Mouse (Mus musculus): ENCODE measurements at regions not wholly inside any gene's neighbourhood (a gene's known extent, or its start where the extent isn't known, plus 50 kb on each side); places are given as distances from the start of the nearest gene placed in this dataset.

DNA sequence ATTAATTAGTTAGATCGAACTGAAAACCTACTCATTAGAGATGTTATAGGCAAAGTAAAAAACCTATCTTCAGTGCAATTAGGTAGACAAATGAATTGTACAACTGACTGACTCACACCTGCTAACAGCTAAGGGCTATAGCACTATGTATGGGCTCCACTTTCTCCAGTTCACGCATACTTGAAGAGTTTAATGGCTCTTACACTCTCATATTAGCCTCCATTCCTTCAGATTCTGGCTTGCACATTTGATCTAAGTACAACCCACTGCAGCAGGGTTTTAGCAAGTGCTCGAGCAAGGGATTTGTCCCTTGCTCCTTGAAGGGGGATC, 257.1 kb downstream of the Lmo4 start:
- TF ChIP-seq CTCF (IDR thresholded peaks at IDR 0.05; ENCODE audit: low read depth) (no peak), EP300 (IDR thresholded peaks at IDR 0.05; ENCODE audit: low read depth) (no peak)
- no peaks in the 10 kb centered on the region for H3K27me3 ChIP-seq (ENCODE audit: insufficient read depth, low read length)
- ATAC-seq (no peak), DNase-seq (no peak)
- H3K4me3 ChIP-seq (ENCODE audit: low read depth, low read length): no peak overlapping the region
- H3K4me1 ChIP-seq (ENCODE audit: insufficient read depth): no peaks in the 10 kb centered on the region
- WGBS (ENCODE audit: insufficient replicate concordance): 75% methylated on average over 3 of the region's 3 CpGs
- H3K9ac ChIP-seq (replicated peaks): no peak overlapping the region
- no peaks in the 10 kb centered on the region for H3K9me3 ChIP-seq (ENCODE audit: low read length)
- H3K4me2 ChIP-seq (ENCODE audit: low read depth, low read length): no peak overlapping the region
- H3K27ac ChIP-seq (ENCODE audit: low read depth): no peak overlapping the region
- no peaks in the 10 kb centered on the region for H3K36me3 ChIP-seq (replicated peaks; ENCODE audit: insufficient read depth, low read length)

DNA sequence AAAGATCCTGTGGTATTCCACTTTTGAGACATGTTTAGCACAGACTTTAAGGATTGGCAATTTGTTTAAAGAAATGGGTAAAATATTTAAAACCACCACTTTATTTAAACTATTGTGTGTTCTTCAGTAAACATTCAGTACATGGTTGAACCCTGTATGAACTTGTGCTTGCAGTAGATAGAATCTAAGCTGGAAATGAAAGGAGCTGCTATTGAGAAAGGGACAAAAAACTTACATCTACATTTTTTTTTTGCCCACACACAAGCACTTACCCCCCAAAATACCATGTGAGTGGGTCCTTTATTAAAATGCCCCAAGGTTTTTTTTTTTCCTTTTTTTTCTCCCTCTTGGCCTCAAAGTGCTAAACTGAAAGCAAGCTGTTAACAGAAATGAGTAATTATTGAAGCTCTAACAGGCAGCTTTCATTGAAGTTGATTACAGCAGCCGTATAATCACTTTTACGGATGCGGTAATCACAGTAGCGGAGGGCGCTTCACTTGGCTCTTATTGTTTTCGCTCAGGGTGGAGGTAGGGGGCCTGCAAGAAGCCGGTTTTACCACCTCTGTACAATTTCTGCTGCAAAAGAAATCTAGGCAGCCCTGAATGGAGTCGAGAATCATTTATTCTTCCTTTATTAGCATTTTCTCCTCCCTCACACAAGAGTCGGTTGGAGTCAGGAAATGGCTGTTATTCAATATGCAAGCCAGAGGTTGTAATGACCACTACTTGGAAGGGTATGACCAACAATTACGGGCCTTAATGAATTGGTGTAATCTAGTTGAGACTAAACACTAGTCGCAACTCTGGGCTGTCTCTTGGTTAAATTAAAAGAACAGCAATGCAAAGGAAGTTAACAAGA, 257.7 kb downstream of the Lmo4 start:
- Histone ChIP-seq H3K27me3 (ENCODE audit: insufficient read depth, low read length) (no peaks in the 10 kb centered on the region), H3K4me3 (ENCODE audit: low read depth, low read length) (no peak overlapping the region), H3K4me1 (ENCODE audit: insufficient read depth) (no peaks in the 10 kb centered on the region), H3K27ac (ENCODE audit: low read depth) (no peak overlapping the region), H3K9ac (replicated peaks) (no peak overlapping the region), H3K9me3 (ENCODE audit: low read length) (no peaks in the 10 kb centered on the region), H3K36me3 (replicated peaks; ENCODE audit: insufficient read depth, low read length) (no peaks in the 10 kb centered on the region), H3K4me2 (ENCODE audit: low read depth, low read length) (no peak overlapping the region)
- no peak for TF ChIP-seq CTCF (IDR thresholded peaks at IDR 0.05; ENCODE audit: low read depth)
- no peak for TF ChIP-seq EP300 (IDR thresholded peaks at IDR 0.05; ENCODE audit: low read depth)
- 62% methylated on average over 11 of the region's 11 CpGs for WGBS (ENCODE audit: insufficient replicate concordance)
- no peak for ATAC-seq
- no peak for DNase-seq

DNA sequence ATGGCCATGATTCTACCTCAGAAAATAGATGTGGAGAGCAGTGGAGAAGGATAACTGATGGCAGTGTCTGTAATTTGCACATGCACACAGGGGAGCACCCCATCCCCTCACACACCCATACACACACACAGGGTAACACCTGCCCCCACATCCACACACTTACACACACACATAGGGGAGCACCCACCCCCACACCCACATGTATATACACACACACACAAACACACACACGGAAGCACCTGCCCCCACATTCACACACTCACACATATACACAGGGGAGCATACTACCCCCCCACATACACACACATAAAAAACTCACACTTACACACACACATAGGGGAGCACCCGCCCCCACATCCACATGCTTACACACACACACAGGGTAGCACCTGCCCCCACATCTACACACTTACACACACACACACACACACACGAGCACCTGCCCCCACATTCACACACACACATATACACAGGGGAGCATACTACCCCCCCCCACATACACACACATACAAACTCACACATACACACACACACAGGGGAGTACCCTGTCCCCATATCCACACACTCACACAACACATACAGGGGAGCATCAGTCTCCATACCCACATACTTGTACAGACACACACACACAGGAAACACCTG, 265.8 kb downstream of the Lmo4 start:
- no peak for DNase-seq
- H3K36me3 ChIP-seq (replicated peaks; ENCODE audit: insufficient read depth, low read length): no peaks in the 10 kb centered on the region
- H3K9me3 ChIP-seq (ENCODE audit: low read length): no peaks in the 10 kb centered on the region
- H3K4me3 ChIP-seq (ENCODE audit: low read depth, low read length): no peak overlapping the region
- no peak overlapping the region for H3K4me2 ChIP-seq (ENCODE audit: low read depth, low read length)
- no peak overlapping the region for H3K9ac ChIP-seq (replicated peaks)
- H3K4me1 ChIP-seq (ENCODE audit: insufficient read depth): no peaks in the 10 kb centered on the region
- H3K27ac ChIP-seq (ENCODE audit: low read depth): no peak overlapping the region
- 70% methylated on average over 3 of the region's 3 CpGs for WGBS (ENCODE audit: insufficient replicate concordance)
- TF ChIP-seq EP300 (IDR thresholded peaks at IDR 0.05; ENCODE audit: low read depth): no peak
- TF ChIP-seq CTCF (IDR thresholded peaks at IDR 0.05; ENCODE audit: low read depth): no peak
- H3K27me3 ChIP-seq (ENCODE audit: insufficient read depth, low read length): no peaks in the 10 kb centered on the region
- ATAC-seq: no peak

DNA sequence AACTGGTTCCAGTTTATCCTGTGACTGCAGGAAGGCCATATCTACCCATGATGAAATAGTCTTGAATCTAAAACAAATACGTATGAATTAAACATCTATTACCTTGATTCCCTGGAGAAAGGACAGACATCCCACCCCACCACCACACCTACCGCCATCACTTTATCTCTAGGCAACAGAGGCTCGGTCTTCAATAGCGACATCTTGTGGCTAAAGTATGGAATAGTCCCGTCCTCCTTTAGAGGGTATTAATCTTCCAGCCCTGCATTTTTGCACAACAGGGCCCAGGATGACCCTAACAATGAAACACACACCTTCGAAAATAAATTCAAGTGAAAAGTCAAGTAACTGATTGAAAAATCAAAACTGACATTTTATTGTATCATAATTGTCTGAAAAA, 279.7 kb downstream of the Lmo4 start:
- DNase-seq (no peak), ATAC-seq (no peak)
- Histone ChIP-seq H3K4me3 (ENCODE audit: low read depth, low read length) (no peak overlapping the region), H3K27me3 (ENCODE audit: insufficient read depth, low read length) (no peaks in the 10 kb centered on the region), H3K4me1 (ENCODE audit: insufficient read depth) (no peaks in the 10 kb centered on the region), H3K36me3 (replicated peaks; ENCODE audit: insufficient read depth, low read length) (no peaks in the 10 kb centered on the region), H3K27ac (ENCODE audit: low read depth) (no peak overlapping the region), H3K9ac (replicated peaks) (no peak overlapping the region), H3K4me2 (ENCODE audit: low read depth, low read length) (no peak overlapping the region), H3K9me3 (ENCODE audit: low read length) (no peaks in the 10 kb centered on the region)
- WGBS (ENCODE audit: insufficient replicate concordance): 45% methylated on average over 6 of the region's 6 CpGs
- TF ChIP-seq CTCF (IDR thresholded peaks at IDR 0.05; ENCODE audit: low read depth) (peak; percentile 53), EP300 (IDR thresholded peaks at IDR 0.05; ENCODE audit: low read depth) (no peak)

DNA sequence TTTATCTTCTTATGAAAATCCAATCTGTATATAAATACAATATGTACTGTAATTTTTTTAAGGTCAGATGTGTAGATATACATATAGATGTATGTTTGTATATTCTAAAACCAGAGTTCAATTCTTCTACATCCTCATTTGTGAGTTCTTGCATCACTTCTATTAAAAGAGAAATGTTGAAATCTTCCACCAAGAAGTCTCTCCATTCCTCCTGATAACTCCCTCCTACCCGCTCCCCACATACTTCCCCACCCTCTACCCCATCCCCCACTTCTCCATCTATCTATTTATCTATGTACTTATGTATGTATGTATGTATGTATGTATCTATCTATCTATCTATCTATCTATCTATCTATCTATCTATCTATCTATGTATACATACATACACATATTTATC, 285.3 kb downstream of the Lmo4 start:
- DNase-seq (no peak), ATAC-seq (no peak)
- Histone ChIP-seq H3K4me3 (ENCODE audit: low read depth, low read length) (no peak overlapping the region), H3K9ac (replicated peaks) (no peak overlapping the region), H3K9me3 (ENCODE audit: low read length) (no peaks in the 10 kb centered on the region), H3K4me2 (ENCODE audit: low read depth, low read length) (no peak overlapping the region), H3K27ac (ENCODE audit: low read depth) (no peak overlapping the region), H3K36me3 (replicated peaks; ENCODE audit: insufficient read depth, low read length) (no peaks in the 10 kb centered on the region), H3K4me1 (ENCODE audit: insufficient read depth) (no peaks in the 10 kb centered on the region), H3K27me3 (ENCODE audit: insufficient read depth, low read length) (no peaks in the 10 kb centered on the region)
- 68% methylated on average over 1 of the region's 1 CpGs for WGBS (ENCODE audit: insufficient replicate concordance)
- no peak for TF ChIP-seq EP300 (IDR thresholded peaks at IDR 0.05; ENCODE audit: low read depth)
- TF ChIP-seq CTCF (IDR thresholded peaks at IDR 0.05; ENCODE audit: low read depth): no peak

DNA sequence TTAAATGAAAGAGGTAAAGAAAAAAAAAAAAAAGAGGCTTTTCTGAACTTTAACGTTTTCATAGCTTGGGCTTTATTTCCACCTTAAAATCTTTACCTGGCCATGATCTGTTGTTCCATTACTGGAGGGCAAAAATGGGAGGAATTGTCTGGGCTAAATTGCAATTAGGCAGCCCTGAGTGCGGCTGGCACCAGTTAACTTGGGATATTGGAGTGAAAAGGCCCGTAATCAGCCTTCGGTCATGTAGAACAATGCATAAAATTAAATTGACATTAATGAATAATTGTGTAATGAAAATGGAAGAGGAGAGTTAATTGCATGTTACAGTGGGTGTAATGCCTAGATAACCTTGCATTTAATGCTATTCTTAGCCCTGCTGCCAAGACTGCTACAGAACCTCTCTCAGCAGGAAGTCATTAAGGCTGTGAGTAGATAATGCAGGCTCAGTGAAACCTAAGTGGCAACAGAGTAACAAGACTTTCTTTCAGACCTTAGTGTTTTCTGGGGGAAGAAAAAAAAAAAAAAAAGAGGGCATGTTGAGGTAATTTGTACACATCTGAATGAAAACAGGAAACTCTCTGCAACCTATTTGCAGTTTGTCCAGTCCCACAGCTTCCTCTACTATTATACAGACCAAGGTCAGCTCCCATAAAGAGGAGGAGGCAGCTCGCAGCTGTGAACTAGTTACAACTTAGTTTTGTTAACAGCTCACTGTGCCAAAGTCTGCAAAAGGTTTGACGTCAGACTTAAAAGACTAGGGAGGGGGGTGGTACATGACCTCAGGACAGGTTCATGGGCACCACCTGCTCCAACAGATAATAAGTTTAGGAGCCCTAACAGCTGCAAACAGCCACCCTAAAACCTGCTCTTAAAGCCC, 290.4 kb downstream of the Lmo4 start:
- DNase-seq (no peak), ATAC-seq (peak; percentile 29; the same call in 1 of the 2 replicates)
- H3K36me3 ChIP-seq (replicated peaks; ENCODE audit: insufficient read depth, low read length): no peaks in the 10 kb centered on the region
- TF ChIP-seq EP300 (IDR thresholded peaks at IDR 0.05; ENCODE audit: low read depth) (no peak), CTCF (IDR thresholded peaks at IDR 0.05; ENCODE audit: low read depth) (no peak)
- H3K9me3 ChIP-seq (ENCODE audit: low read length): no peaks in the 10 kb centered on the region
- 39% methylated on average over 6 of the region's 6 CpGs for WGBS (ENCODE audit: insufficient replicate concordance)
- no peak overlapping the region for H3K4me2 ChIP-seq (ENCODE audit: low read depth, low read length)
- H3K27ac ChIP-seq (ENCODE audit: low read depth): no peak overlapping the region
- no peaks in the 10 kb centered on the region for H3K27me3 ChIP-seq (ENCODE audit: insufficient read depth, low read length)
- no peak overlapping the region for H3K4me3 ChIP-seq (ENCODE audit: low read depth, low read length)
- no peaks in the 10 kb centered on the region for H3K4me1 ChIP-seq (ENCODE audit: insufficient read depth)
- H3K9ac ChIP-seq (replicated peaks): no peak overlapping the region

Data from liver, postnatal 0 days (tissue).